Mouse (Mus musculus) midbrain, embryonic 11.5 days (tissue): ENCODE measurements around the gene Agtpbp1. TPM values are rescaled to one million over a fixed set of nuclear protein-coding genes. Genes with fewer than 3 reads are reported as not detected.
"Not testable (repeated sequence)": the region's sequence is repeated elsewhere in the genome, so short reads cannot be mapped to it uniquely, and the experiment has no call there.

ENCODE experiments used
- ATAC-seq: fragments of 200-750 bp; cut with Nextera tagmentation; 2 replicates; pipeline ENCODE4 v1.8.0; 2017; ENCODE audit warnings: moderate TSS enrichment, moderate library complexity; ENCODE audit not compliant: low FRiP score
- DNase-seq: peaks from one replicate; pipeline ENCODE4 v3.0.0; 2015; ENCODE audit warnings: low spot score; ENCODE audit errors: missing footprints
- H3K27ac ChIP-seq: fragments of 300-500 bp; sonication (generic); 2 replicates; pipeline ENCODE4 v1.5.1; 2014; ENCODE audit warnings: low read depth, low read length
- H3K27me3 ChIP-seq: fragments of 300-500 bp; sonication (generic); 2 replicates; pipeline ENCODE4 v1.6.1; 2014; ENCODE audit warnings: mild to moderate bottlenecking, low read length, moderate library complexity, mixed read lengths; ENCODE audit not compliant: control insufficient read depth, insufficient read depth
- H3K36me3 ChIP-seq: fragments of 300-500 bp; sonication (generic); 2 replicates; pipeline ENCODE4 v1.6.1; 2014; ENCODE audit warnings: mild to moderate bottlenecking, low read length, moderate library complexity, mixed read lengths; ENCODE audit not compliant: control insufficient read depth, insufficient read depth
- H3K4me1 ChIP-seq: fragments of 300-500 bp; sonication (generic); 2 replicates; pipeline ENCODE4 v1.6.1; 2014; ENCODE audit warnings: low read length; ENCODE audit not compliant: control insufficient read depth, insufficient read depth
- H3K4me2 ChIP-seq: fragments of 300-500 bp; sonication (generic); 2 replicates; pipeline ENCODE4 v1.6.1; 2014; ENCODE audit warnings: mild to moderate bottlenecking, moderate library complexity
- H3K4me3 ChIP-seq: fragments of 300-500 bp; sonication (generic); 2 replicates; pipeline ENCODE4 v1.5.1; 2014; ENCODE audit warnings: low read depth, low read length
- H3K9ac ChIP-seq: fragments of 300-500 bp; sonication (generic); 2 replicates; pipeline ENCODE4 v1.6.1; 2014; ENCODE audit warnings: low read length
- H3K9me3 ChIP-seq: fragments of 300-500 bp; sonication (generic); 2 replicates; pipeline ENCODE4 v1.6.1; 2016; ENCODE audit warnings: low read length; ENCODE audit not compliant: control insufficient read depth
- WGBS: fragments of 180-500 bp; shearing (Covaris S2); extraction: QIAGEN DNeasy Blood & Tissue Kit; methylation state at CpG from one replicate; pipeline ENCODE4 v1.1.7; 2014; 5-methylcytosine and 5-hydroxymethylcytosine counted together
- polyA plus RNA-seq: library from polyadenylated mRNA; unstranded; fragments of >200 nt; fragmentation: Nextera tagmentation; extraction: Ambion mirVana; gene quantifications from 2 replicates; pipeline ENCODE4 v1.2.1, GENCODE M21; 2014

Agtpbp1 gene
- polyA plus RNA-seq, 1 experiment from 2014 or later = 22.9 TPM

DNA sequence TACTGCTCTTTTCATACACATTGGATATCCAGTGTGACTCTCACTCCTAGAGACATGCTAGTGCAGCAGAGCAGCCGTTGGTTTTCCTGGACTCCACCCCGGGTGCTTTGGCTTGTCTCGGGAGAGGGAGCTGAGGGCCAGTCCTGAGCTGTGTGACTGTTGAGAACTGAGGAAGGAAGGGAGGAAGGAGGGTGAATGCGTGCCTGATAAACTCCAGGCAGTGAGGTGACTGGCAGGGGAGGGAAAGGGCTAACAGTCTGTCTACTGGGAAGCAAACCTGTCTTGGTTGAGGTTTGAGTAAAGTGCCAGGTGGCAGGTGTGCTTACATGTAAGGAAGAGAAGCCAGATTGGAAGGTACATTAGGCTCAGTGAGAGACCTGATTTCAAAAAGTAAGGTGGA, 28.8 kb upstream of the Agtpbp1 start:
- peaks cover 11% of the 10 kb centered on the region for H3K36me3 ChIP-seq
- no peak for DNase-seq
- no peak overlapping the region for H3K9ac ChIP-seq
- H3K4me3 ChIP-seq = no peak overlapping the region
- H3K4me1 ChIP-seq = no peaks in the 10 kb centered on the region
- no peak overlapping the region for H3K27ac ChIP-seq
- ATAC-seq = no peak
- H3K9me3 ChIP-seq = no peaks in the 10 kb centered on the region
- no peaks in the 10 kb centered on the region for H3K27me3 ChIP-seq
- WGBS = 87% methylated on average over 4 of the region's 4 CpGs
- no peak overlapping the region for H3K4me2 ChIP-seq

DNA sequence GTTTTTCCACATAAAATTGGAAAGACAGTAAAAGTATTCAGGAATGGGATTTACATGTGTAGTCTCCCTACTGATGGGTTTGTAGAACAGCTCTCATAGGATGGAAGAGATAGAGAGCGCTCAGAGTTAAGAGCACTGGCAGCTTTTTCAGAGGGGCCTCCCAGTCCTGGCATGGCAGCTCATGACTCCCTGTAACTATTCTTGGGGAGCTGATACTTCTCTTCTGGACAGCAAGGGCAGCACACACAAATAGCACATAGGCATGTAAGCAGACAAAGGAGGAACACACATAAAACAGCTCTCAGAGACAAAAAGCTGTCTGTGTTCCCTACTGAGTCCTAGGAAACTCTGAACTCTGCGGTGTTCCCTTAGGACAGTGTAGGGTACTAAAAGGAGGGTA, 25.4 kb upstream of the Agtpbp1 start:
- Histone ChIP-seq H3K9ac (no peak overlapping the region), H3K4me2 (no peak overlapping the region), H3K36me3 (0 out of 2 replicates have a peak, but pooled peaks cover 6% of the 10 kb centered on the region), H3K27ac (no peak overlapping the region), H3K27me3 (no peaks in the 10 kb centered on the region), H3K4me1 (no peaks in the 10 kb centered on the region), H3K9me3 (no peaks in the 10 kb centered on the region), H3K4me3 (no peak overlapping the region)
- DNase-seq (no peak), ATAC-seq (no peak)
- 98% methylated on average over 2 of the region's 2 CpGs for WGBS

DNA sequence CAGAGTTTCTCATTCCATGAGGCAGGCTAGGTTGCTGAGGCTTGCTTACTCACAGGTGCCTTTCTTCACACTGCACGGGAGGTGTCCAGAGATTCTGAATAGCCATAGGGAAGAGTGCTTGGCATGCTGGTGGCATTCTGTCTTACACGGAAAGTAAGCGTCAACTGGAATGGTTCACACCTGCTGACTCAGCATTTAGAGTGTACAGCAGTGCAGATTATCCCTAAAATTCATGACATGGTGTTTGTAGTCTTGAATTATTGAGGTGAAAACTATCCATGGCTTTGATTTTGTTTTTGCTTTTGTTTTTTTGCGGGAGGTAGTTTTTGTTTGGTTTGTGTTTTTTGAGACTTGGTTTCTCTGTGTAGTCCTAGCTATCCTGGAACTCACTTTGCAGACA, 24.9 kb upstream of the Agtpbp1 start:
- no peaks in the 10 kb centered on the region for H3K27me3 ChIP-seq
- DNase-seq = no peak
- H3K4me2 ChIP-seq = no peak overlapping the region
- H3K4me3 ChIP-seq = no peak overlapping the region
- WGBS = 92% methylated on average over 4 of the region's 4 CpGs
- no peak for ATAC-seq
- no peaks in the 10 kb centered on the region for H3K4me1 ChIP-seq
- no peak overlapping the region for H3K27ac ChIP-seq
- no peak overlapping the region for H3K9ac ChIP-seq
- no peaks in the 10 kb centered on the region for H3K9me3 ChIP-seq
- H3K36me3 ChIP-seq = 0 out of 2 replicates have a peak, but pooled peaks cover 6% of the 10 kb centered on the region

DNA sequence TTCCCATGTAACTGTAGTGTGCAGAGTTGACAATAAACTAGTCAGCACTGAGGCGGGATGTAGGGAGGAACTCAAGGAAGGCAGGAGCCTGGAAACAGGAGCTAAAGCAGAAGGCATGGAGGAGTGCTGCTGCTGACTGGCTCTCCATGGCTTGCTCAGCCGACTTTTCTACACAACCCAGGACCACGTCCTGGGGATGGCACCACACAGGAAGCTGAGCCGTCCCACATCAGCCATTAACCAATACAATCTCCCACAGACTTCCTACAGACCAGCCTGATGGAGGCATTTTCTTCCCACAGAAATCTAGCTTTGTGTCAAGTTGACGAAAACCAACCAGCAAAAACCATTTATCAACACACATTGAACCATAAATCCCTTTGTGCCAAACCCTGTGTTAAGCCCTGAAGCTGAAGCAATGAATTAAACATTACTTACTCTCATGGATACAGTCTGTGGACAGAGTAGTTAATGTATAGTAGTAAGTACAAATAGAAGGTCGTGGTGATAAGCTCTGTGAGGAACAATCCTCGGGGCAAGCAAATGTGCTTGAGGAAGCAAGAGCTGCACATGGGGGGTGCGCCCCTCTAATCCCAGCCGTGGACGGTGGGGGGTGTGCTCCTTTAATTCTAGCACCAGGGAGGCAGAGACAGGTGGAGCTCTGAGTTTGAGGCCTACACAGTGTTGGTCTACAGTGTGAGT, 20.3 kb upstream of the Agtpbp1 start:
- Histone ChIP-seq H3K9me3 (no peaks in the 10 kb centered on the region), H3K4me1 (no peaks in the 10 kb centered on the region), H3K9ac (no peak overlapping the region), H3K27me3 (no peaks in the 10 kb centered on the region), H3K27ac (no peak overlapping the region), H3K4me2 (no peak overlapping the region), H3K36me3 (peaks cover 20% of the 10 kb centered on the region; the same call in 1 of the 2 replicates), H3K4me3 (no peak overlapping the region)
- ATAC-seq (no peak), DNase-seq (no peak)
- 91% methylated on average over 10 of the region's 10 CpGs for WGBS

DNA sequence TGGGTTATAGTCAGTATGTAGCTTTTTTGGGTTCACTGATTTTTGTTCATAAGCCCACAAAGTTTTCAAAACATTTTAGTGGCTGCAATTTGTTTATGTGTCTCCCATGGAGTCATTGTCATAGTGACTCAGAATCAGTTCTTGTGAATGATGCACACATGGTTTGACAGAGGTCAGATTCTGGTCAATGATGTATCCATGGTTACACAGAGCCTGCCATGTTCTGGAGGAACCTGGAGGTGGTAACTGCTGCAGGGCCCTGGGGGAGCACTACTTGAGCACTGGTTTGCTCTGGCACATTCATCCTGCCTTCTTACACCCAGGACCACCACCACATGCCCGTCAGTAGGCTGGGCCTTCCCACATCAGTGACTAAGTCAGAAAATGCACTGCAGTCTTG, 19.5 kb upstream of the Agtpbp1 start:
- H3K36me3 ChIP-seq = peaks cover 20% of the 10 kb centered on the region; the same call in 1 of the 2 replicates
- H3K4me3 ChIP-seq = no peak overlapping the region
- H3K9me3 ChIP-seq = no peaks in the 10 kb centered on the region
- H3K4me2 ChIP-seq = no peak overlapping the region
- no peak overlapping the region for H3K9ac ChIP-seq
- H3K4me1 ChIP-seq = no peaks in the 10 kb centered on the region
- DNase-seq = no peak
- no peak for ATAC-seq
- H3K27me3 ChIP-seq = no peaks in the 10 kb centered on the region
- WGBS = 77% methylated on average over 1 of the region's 1 CpGs
- H3K27ac ChIP-seq = no peak overlapping the region

DNA sequence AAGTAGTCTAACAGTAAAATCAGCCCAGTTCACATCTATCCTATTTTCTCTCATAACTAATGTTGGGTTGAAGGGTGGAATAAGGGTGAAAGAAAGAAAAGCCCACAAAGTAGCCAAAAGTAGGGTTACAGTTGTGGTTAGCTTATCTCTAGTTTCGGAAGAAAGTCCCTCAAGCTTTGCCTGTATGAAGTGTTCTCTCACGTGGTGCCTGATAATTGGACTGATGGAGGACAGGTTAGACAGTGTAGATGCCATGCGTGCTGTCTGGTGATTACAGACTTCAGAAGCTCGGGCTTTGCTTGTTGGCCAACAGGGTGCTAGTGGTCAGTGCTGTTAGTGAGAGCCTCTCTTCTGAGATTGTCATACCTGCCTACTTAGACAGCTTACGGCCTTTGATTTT, 18.1 kb upstream of the Agtpbp1 start:
- H3K27me3 ChIP-seq = no peaks in the 10 kb centered on the region
- peaks cover 13% of the 10 kb centered on the region; the same call in 1 of the 2 replicates for H3K36me3 ChIP-seq
- DNase-seq = no peak
- H3K27ac ChIP-seq = no peak overlapping the region
- no peaks in the 10 kb centered on the region for H3K4me1 ChIP-seq
- no peak for ATAC-seq
- H3K4me3 ChIP-seq = no peak overlapping the region
- WGBS = 94% methylated on average over 5 of the region's 5 CpGs
- no peak overlapping the region for H3K9ac ChIP-seq
- no peaks in the 10 kb centered on the region for H3K9me3 ChIP-seq
- no peak overlapping the region for H3K4me2 ChIP-seq

DNA sequence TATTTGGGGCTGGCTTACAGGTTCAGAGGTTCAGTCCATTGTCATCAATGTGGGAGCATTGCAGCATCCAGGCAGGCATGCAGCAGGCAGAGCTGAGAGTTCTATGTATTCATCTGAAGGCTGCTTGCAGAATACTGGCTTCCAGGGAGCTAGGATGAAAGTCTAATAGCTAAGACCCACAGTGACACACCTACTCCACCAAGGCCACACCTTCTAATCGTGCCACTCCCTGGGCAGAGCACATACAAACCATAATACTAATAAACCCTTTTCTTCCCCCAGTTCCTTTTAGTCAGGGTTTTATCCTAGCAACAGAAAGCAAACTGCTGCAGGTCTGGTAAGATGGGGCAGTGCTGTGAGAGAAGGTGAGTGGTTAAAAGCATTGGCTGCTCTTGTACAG, 7.6 kb upstream of the Agtpbp1 start:
- Histone ChIP-seq H3K27ac (no peak overlapping the region), H3K4me3 (no peak overlapping the region), H3K9me3 (no peaks in the 10 kb centered on the region), H3K27me3 (no peaks in the 10 kb centered on the region), H3K36me3 (peaks cover 14% of the 10 kb centered on the region), H3K9ac (no peak overlapping the region), H3K4me1 (no peaks in the 10 kb centered on the region), H3K4me2 (no peak overlapping the region)
- DNase-seq (no peak), ATAC-seq (no peak)
- WGBS = 93% methylated on average over 1 of the region's 1 CpGs

DNA sequence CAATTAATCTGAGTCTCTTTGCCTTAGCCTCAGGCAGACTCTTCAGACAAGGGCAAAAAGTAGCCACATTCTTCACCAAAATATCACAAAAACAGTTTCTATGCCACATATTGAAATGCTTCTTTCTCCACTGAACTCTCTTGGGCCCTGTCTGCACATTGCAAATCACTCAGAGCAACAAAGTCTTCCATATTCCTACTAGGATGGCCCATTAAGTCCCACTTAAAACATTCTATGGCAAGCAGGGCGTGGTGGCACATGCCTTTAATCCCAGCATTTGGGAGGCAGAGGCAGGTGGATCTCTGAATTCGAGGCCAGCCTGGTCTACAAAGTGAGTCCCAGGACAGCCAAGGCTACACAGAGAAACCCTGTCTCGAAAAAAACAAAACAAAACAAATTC, 7.0 kb upstream of the Agtpbp1 start:
- not testable (repeated sequence) for ATAC-seq, DNase-seq, H3K4me1 ChIP-seq, H3K4me2 ChIP-seq, H3K9ac ChIP-seq, H3K27me3 ChIP-seq, H3K9me3 ChIP-seq, H3K27ac ChIP-seq, H3K4me3 ChIP-seq
- peaks cover 14% of the 10 kb centered on the region for H3K36me3 ChIP-seq
- 91% methylated on average over 3 of the region's 3 CpGs for WGBS

DNA sequence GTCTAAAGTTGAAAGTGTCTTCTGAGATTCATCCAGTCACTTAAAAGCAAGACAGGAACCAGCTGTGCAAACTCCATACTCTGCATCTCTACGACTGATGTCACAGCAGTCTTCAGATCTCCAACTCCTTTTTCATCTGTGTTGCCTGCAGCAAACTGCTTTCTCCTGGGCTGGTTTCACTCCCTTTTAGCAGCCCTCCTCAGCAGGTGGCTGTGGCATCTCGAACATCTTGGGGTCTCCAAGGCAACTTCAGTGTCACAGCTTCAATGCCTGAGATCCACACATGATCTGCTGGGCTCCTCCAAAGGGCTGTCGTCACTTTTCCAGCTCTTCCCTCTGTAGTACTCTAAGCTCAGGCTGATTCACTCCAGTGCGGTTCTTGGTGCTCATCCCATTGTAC, 5.7 kb upstream of the Agtpbp1 start:
- Histone ChIP-seq H3K9me3 (no peaks in the 10 kb centered on the region), H3K36me3 (peaks cover 14% of the 10 kb centered on the region)
- no peak for ATAC-seq

More for the DNA sequence above, 5.7 kb upstream of the Agtpbp1 start:
- Histone ChIP-seq H3K4me2 (no peak overlapping the region), H3K27ac (no peak overlapping the region), H3K9ac (no peak overlapping the region), H3K27me3 (no peaks in the 10 kb centered on the region), H3K4me3 (no peak overlapping the region), H3K4me1 (peaks cover 13% of the 10 kb centered on the region)
- WGBS = 89% methylated on average over 4 of the region's 4 CpGs
- DNase-seq = no peak
